Mouse (Mus musculus) heart, postnatal 4 days (tissue): Measurements from ENCODE around the gene Cct4. TPM values are rescaled to one million over a fixed set of nuclear protein-coding genes. Genes with fewer than 3 reads are reported as not detected.

ENCODE experiments used
- DNase-seq: peaks from one replicate; pipeline ENCODE4 v3.0.0; 2021
- total RNA-seq, 2 experiments: library from RNA; stranded (reverse); gene quantifications; 2 replicates each; pipeline ENCODE4 v1.2.3; 2021

The Cct4 gene
- total RNA-seq, 2 experiments from 2014 or later = 150 to 156 TPM

- DNase-seq = no peak
These were observed 4.8 kb upstream of the Cct4 start for GRCm38 (mm10) chr11:22985510-22985909.

GRCm38 (mm10) chr11:22987357-22987756 lies 3.0 kb upstream of the Cct4 start:
- peak; percentile 44 for DNase-seq

- DNase-seq = no peak
These were observed 533 bp upstream of the Cct4 start for GRCm38 (mm10) chr11:22989786-22990185.

- no peak for DNase-seq
These were observed 1.0 kb downstream of the Cct4 start for GRCm38 (mm10) chr11:22991218-22991835.

- no peak for DNase-seq
These were observed 4.0 kb downstream of the Cct4 start for GRCm38 (mm10) chr11:22994271-22994670.

GRCm38 (mm10) chr11:22995461-22995860 lies 5.1 kb downstream of the Cct4 start:
- DNase-seq = no peak

GRCm38 (mm10) chr11:22998308-22998707 lies 8.0 kb downstream of the Cct4 start:
- no peak for DNase-seq

GRCm38 (mm10) chr11:23005276-23005675 lies 15.0 kb downstream of the Cct4 start:
- DNase-seq = no peak

- no peak for DNase-seq
These were observed 16.8 kb downstream of the Cct4 start for GRCm38 (mm10) chr11:23007166-23007480.

- peak; percentile 76 for DNase-seq
These were observed 17.3 kb downstream of the Cct4 start, which contains the start of gene Fam161a for GRCm38 (mm10) chr11:23007481-23008180. Gene Fam161a, plus strand, starts transcription at chr11:23007531.

- peak; percentile 82 for DNase-seq
These were observed 18.0 kb downstream of the Cct4 start for GRCm38 (mm10) chr11:23008181-23008823.

GRCm38 (mm10) chr11:23008824-23009200 lies 18.5 kb downstream of the Cct4 start:
- DNase-seq = no peak

GRCm38 (mm10) chr11:23013096-23013495 lies 22.8 kb downstream of the Cct4 start:
- no peak for DNase-seq

- no peak for DNase-seq
These were observed 23.4 kb downstream of the Cct4 start for GRCm38 (mm10) chr11:23013580-23014294.

- no peak for DNase-seq
These were observed 24.7 kb downstream of the Cct4 start for GRCm38 (mm10) chr11:23014996-23015395.

GRCm38 (mm10) chr11:23017943-23018342 lies 27.6 kb downstream of the Cct4 start:
- DNase-seq = no peak

- DNase-seq = no peak
These were observed 29.9 kb downstream of the Cct4 start for GRCm38 (mm10) chr11:23020116-23020770.

- DNase-seq = no peak
These were observed 30.5 kb downstream of the Cct4 start for GRCm38 (mm10) chr11:23020841-23021240.

GRCm38 (mm10) chr11:23023155-23023554 lies 32.8 kb downstream of the Cct4 start:
- DNase-seq = no peak

GRCm38 (mm10) chr11:23024169-23024568 lies 33.9 kb downstream of the Cct4 start:
- no peak for DNase-seq

GRCm38 (mm10) chr11:23028957-23029356 lies 38.6 kb downstream of the Cct4 start:
- no peak for DNase-seq

- DNase-seq = no peak
These were observed 39.1 kb downstream of the Cct4 start for GRCm38 (mm10) chr11:23029399-23029798.

- DNase-seq = no peak
These were observed 56.9 kb downstream of the Cct4 start for GRCm38 (mm10) chr11:23047252-23047651.
